Mouse (Mus musculus): ENCODE results near the gene Tmem120b.

GRCm38 (mm10) chr5:123033646-123034160 is 34.5 kb upstream of the Tmem120b start:
- no peak for TF ChIP-seq CTCF (IDR thresholded peaks at IDR 0.05; ENCODE audit: control insufficient read depth, insufficient read depth, insufficient read length)
- TF ChIP-seq CEBPB (IDR thresholded peaks at IDR 0.05; ENCODE audit: low read depth) = no peak
